Mouse (Mus musculus): Measurements from ENCODE around the gene Xab2. TPM values are rescaled to one million over a fixed set of nuclear protein-coding genes. Genes with fewer than 3 reads are reported as not detected.

The Xab2 gene
- polyA plus RNA-seq, 2 experiments = 46.7 to 69.5 TPM

DNA sequence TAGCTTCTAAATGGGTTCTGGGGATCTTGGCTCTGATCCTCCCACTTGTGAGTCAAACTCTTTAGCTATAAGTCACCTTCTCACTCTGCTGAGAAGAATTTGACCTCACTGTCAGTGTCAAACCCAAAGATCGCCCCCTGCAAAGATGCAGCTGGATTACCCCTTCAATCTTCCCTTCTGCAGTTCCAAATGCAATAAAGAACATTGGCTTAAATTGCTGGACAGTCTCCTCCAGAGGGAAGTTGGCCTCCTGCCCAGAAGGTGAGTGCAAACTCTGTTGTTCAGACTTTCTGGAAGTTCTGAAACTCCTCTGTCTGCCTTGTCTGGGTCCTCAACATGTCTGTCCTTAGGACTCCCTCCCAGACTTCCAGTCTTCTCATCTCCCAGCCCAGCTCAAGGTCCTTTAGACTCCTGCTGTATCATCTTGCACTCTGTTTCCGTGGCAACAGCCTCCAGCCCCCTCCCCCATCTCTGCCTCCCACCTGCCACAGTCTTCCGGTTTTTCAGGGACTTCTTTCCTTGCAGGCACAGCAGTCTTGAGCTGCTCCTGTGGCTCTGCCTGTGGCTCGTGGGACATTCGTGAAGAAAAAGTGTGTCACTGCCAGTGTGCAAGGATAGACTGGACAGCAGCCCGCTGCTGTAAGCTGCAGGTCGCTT, 35.7 kb upstream of the Xab2 start:
- H3K27ac ChIP-seq (replicated peaks; ENCODE audit: low read depth, low read length) = no peak overlapping the region
- no peak overlapping the region for H3K4me2 ChIP-seq (replicated peaks; ENCODE audit: low read depth, low read length, severe bottlenecking)
- no peaks in the 10 kb centered on the region for H3K4me1 ChIP-seq (ENCODE audit: control insufficient read depth, insufficient read depth, low read length)
- no peaks in the 10 kb centered on the region for H3K9me3 ChIP-seq (ENCODE audit: control insufficient read depth, low read length)
- DNase-seq (ENCODE audit: low spot score) (no peak), ATAC-seq (ENCODE audit: low FRiP score, low read depth) (no peak; the same call in 1 of the 2 replicates)
- no peaks in the 10 kb centered on the region for H3K36me3 ChIP-seq (ENCODE audit: control insufficient read depth, insufficient read depth, low read length)
- H3K4me3 ChIP-seq (replicated peaks; ENCODE audit: low read length) = no peak overlapping the region
- H3K9ac ChIP-seq (ENCODE audit: low read depth, low read length, severe bottlenecking) = no peak overlapping the region
- 26% methylated on average over 7 of the region's 7 CpGs for WGBS
- no peaks in the 10 kb centered on the region for H3K27me3 ChIP-seq (ENCODE audit: control insufficient read depth, insufficient read depth, low read length)
- TF ChIP-seq POLR2A (IDR thresholded peaks at IDR 0.05; ENCODE audit: borderline replicate concordance, extremely low read depth, insufficient read depth, insufficient read length) = no peak

- no peaks in the 10 kb centered on the region for H3K27me3 ChIP-seq (ENCODE audit: control insufficient read depth, insufficient read depth, low read length)
- TF ChIP-seq POLR2A (IDR thresholded peaks at IDR 0.05; ENCODE audit: borderline replicate concordance, extremely low read depth, insufficient read depth, insufficient read length) = no peak
- H3K4me1 ChIP-seq (ENCODE audit: control insufficient read depth, insufficient read depth, low read length) = no peaks in the 10 kb centered on the region
- no peak within 1 kb of the TSS for H3K4me3 ChIP-seq (replicated peaks; ENCODE audit: low read length)
- no peak within 1 kb of the TSS for H3K9ac ChIP-seq (ENCODE audit: low read depth, low read length, severe bottlenecking)
- no peaks in the 10 kb centered on the region for H3K9me3 ChIP-seq (ENCODE audit: control insufficient read depth, low read length)
- H3K4me2 ChIP-seq (replicated peaks; ENCODE audit: low read depth, low read length, severe bottlenecking) = no peak within 1 kb of the TSS
- ATAC-seq (ENCODE audit: low FRiP score, low read depth) (no peak), DNase-seq (ENCODE audit: low spot score) (no peak)
- H3K36me3 ChIP-seq (ENCODE audit: control insufficient read depth, insufficient read depth, low read length) = no peaks in the 10 kb centered on the region
- no peak within 1 kb of the TSS for H3K27ac ChIP-seq (replicated peaks; ENCODE audit: low read depth, low read length)
- 70% methylated on average over 3 of the region's 3 CpGs for WGBS
These were observed 34.4 kb upstream of the Xab2 start, which contains the start of gene Retn for GRCm38 (mm10) chr8:3655526-3655925. Gene Retn, plus strand, starts transcription at chr8:3655770.

DNA sequence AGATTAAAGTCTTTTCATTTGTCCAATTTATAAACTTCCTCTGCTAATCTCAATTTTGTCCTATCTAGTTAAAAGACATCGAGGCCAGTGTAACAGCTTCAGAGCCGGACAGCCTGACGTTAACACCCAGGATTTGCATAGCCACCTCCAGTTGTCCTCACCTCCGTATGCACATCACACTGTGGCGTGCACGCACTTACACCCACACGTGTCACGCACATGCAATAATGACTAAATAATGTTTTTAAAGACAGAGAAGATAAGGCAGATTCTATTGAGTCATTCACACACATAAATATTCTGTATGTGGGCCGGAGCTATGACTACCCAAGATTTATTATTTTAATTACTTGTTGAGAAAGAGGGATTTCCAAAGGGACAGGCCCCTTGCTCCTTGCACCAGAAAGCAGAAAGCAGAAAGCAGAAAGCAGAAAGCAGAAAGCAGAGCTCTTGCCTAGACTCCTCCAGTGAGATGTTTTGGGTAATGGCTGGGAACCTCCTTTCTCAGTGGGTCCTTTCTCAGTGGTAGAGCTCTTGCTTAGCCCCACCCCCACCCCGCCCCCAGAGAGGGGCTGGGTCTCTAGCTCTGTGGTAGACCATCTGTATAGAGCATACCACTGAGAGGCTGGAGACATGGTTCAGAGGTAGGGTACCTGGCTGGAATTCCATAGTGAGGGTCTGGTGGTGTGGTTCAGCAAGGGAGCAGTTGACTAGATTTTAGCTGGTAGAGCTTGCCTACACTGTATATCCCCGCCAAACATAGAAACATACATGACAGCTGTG, 33.8 kb upstream of the Xab2 start:
- no peaks in the 10 kb centered on the region for H3K36me3 ChIP-seq (ENCODE audit: control insufficient read depth, insufficient read depth, low read length)
- H3K27me3 ChIP-seq (ENCODE audit: control insufficient read depth, insufficient read depth, low read length) = no peaks in the 10 kb centered on the region
- H3K27ac ChIP-seq (replicated peaks; ENCODE audit: low read depth, low read length) = no peak overlapping the region
- H3K4me2 ChIP-seq (replicated peaks; ENCODE audit: low read depth, low read length, severe bottlenecking) = no peak overlapping the region
- H3K9me3 ChIP-seq (ENCODE audit: control insufficient read depth, low read length) = no peaks in the 10 kb centered on the region
- no peak for DNase-seq (ENCODE audit: low spot score)
- H3K4me3 ChIP-seq (replicated peaks; ENCODE audit: low read length) = no peak overlapping the region
- no peak for TF ChIP-seq POLR2A (IDR thresholded peaks at IDR 0.05; ENCODE audit: borderline replicate concordance, extremely low read depth, insufficient read depth, insufficient read length)
- WGBS = 69% methylated on average over 11 of the region's 11 CpGs
- ATAC-seq (ENCODE audit: low FRiP score, low read depth) = no peak
- no peaks in the 10 kb centered on the region for H3K4me1 ChIP-seq (ENCODE audit: control insufficient read depth, insufficient read depth, low read length)
- no peak overlapping the region for H3K9ac ChIP-seq (ENCODE audit: low read depth, low read length, severe bottlenecking)

GRCm38 (mm10) chr8:3652845-3653244, 31.7 kb upstream of the Xab2 start:
- no peak overlapping the region for H3K9ac ChIP-seq (ENCODE audit: low read depth, low read length, severe bottlenecking)
- H3K27me3 ChIP-seq (ENCODE audit: control insufficient read depth, insufficient read depth, low read length) = no peaks in the 10 kb centered on the region
- TF ChIP-seq POLR2A (IDR thresholded peaks at IDR 0.05; ENCODE audit: borderline replicate concordance, extremely low read depth, insufficient read depth, insufficient read length) = no peak
- DNase-seq (ENCODE audit: low spot score) = no peak
- no peak for ATAC-seq (ENCODE audit: low FRiP score, low read depth)
- no peaks in the 10 kb centered on the region for H3K9me3 ChIP-seq (ENCODE audit: control insufficient read depth, low read length)
- H3K4me2 ChIP-seq (replicated peaks; ENCODE audit: low read depth, low read length, severe bottlenecking) = no peak overlapping the region
- H3K36me3 ChIP-seq (ENCODE audit: control insufficient read depth, insufficient read depth, low read length) = no peaks in the 10 kb centered on the region
- no peak overlapping the region for H3K27ac ChIP-seq (replicated peaks; ENCODE audit: low read depth, low read length)
- H3K4me1 ChIP-seq (ENCODE audit: control insufficient read depth, insufficient read depth, low read length) = no peaks in the 10 kb centered on the region
- no peak overlapping the region for H3K4me3 ChIP-seq (replicated peaks; ENCODE audit: low read length)
- WGBS = 68% methylated on average over 3 of the region's 3 CpGs

- TF ChIP-seq POLR2A (IDR thresholded peaks at IDR 0.05; ENCODE audit: borderline replicate concordance, extremely low read depth, insufficient read depth, insufficient read length) = no peak
- 48% methylated on average over 1 of the region's 1 CpGs for WGBS
- no peaks in the 10 kb centered on the region for H3K36me3 ChIP-seq (ENCODE audit: control insufficient read depth, insufficient read depth, low read length)
- H3K4me1 ChIP-seq (ENCODE audit: control insufficient read depth, insufficient read depth, low read length) = no peaks in the 10 kb centered on the region
- H3K4me3 ChIP-seq (replicated peaks; ENCODE audit: low read length) = no peak overlapping the region
- ATAC-seq (ENCODE audit: low FRiP score, low read depth) (no peak), DNase-seq (ENCODE audit: low spot score) (no peak)
- no peak overlapping the region for H3K27ac ChIP-seq (replicated peaks; ENCODE audit: low read depth, low read length)
- no peaks in the 10 kb centered on the region for H3K9me3 ChIP-seq (ENCODE audit: control insufficient read depth, low read length)
- no peak overlapping the region for H3K4me2 ChIP-seq (replicated peaks; ENCODE audit: low read depth, low read length, severe bottlenecking)
- no peaks in the 10 kb centered on the region for H3K27me3 ChIP-seq (ENCODE audit: control insufficient read depth, insufficient read depth, low read length)
- H3K9ac ChIP-seq (ENCODE audit: low read depth, low read length, severe bottlenecking) = no peak overlapping the region
These were observed 27.9 kb upstream of the Xab2 start for GRCm38 (mm10) chr8:3648990-3649389.
